Mouse (Mus musculus) CD4-positive naive resting alpha-beta T cell, adult 57 days (primary cell): ENCODE results near the gene Gm5475. TPM values are rescaled to one million over a fixed set of nuclear protein-coding genes. Genes with fewer than 3 reads are reported as not detected.

Experiments
- total RNA-seq: library from RNA; stranded (reverse); gene quantifications from one replicate; pipeline ENCODE4 v1.2.4, GENCODE M21; 2023

Gene Gm5475
- not detected for total RNA-seq

DNA sequence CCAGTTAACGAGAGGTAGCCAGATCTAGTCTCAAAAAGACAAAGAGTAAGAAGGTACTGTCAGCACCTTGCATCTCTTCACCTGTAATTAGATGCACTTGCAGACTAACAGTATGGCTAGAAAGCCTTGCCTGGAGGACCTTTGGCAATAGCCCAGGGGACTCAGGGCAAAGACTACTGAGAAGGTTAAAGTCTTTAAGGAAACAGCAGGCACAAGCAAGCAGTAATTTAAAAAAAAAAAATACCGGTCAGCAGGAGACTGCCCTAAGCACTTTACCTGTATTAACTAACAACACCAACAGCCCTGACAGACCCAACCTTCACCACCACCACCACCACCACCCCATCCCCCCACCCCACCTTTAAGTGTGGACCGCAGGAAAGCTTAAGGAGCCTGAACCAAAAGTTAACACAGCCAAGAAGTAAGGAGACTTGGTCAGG lies at the start of gene Gm5475:
Gene Gm5475 (plus strand): TSS at position 390 of the 440 bp plus-strand sequence.

GRCm38 (mm10) chr15:100424396-100425122 lies 2.6 kb downstream of the Gm5475 start, which contains the start of gene Slc11a2:
Slc11a2 (minus strand) TSS chr15:100425072.

DNA sequence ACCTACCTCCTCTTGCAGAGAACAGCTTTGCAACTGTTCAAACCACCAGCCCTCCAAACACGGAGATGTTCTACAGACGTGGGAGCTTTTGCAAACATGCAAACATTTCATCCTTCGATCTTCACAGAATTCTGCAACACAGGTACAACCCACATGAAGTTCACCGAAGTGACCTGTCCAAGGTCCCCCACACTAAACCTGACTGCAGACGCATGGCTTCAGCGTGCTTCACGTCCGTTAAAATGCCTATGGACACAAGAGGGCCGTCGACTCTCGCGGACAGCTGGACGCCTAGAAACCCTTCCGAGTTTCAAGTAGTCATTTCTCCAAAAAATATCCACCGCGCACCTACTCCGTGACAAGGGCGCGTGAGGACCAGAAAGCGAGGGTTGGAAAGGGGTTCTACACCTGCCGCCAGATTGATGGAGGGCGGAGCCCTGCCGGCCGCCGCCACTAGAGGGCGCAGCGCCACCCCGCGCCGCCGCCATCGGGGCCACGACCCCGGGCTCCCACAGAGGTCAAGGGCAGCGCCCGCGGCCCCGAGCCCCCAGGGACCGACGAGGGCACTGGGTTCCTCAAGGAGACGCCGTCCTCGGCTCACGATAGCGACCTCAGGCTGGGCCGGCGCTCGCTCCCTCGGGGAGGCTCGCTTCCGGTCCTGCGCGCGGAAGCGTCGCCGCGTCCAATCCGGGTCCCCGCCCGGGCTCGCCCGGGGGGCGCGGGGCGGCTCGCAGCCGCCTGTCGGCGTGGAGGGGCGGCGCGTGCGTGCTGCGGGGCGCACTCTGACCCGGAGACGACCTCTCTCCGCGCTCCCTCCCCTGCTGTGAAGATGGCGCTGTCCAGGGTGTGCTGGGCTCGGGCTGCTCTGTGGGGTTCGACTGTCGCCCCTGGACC lies 46.6 kb downstream of the Gm5475 start, which contains the start of gene Letmd1:
Gene Letmd1 (plus strand): TSS at position 729 of the 894 bp plus-strand sequence.

Other genes with a start within 250 kb of the Gm5475 start
- gene Atf1, start 194.3 kb upstream of the Gm5475 start, total RNA-seq: 102 TPM
- not detected for gene Tmprss12, start 141.3 kb upstream of the Gm5475 start, total RNA-seq
- gene Mettl7a1, start 118.0 kb upstream of the Gm5475 start, total RNA-seq: 18.4 TPM
- gene Mettl7a3, start 87.2 kb upstream of the Gm5475 start, total RNA-seq: not detected
- gene Methig1, start 69.0 kb upstream of the Gm5475 start, total RNA-seq: not detected
- not detected for gene Mettl7a2, start 68.9 kb upstream of the Gm5475 start, total RNA-seq
- gene Higd1c, start 57.6 kb upstream of the Gm5475 start, total RNA-seq: not detected
- 36.1 TPM for gene Slc11a2, start 2.9 kb downstream of the Gm5475 start, total RNA-seq
- gene Letmd1, start 46.9 kb downstream of the Gm5475 start, total RNA-seq: 44.3 TPM
- 9.8 TPM for gene Csrnp2, start 73.3 kb downstream of the Gm5475 start, total RNA-seq
- gene Tfcp2, start 129.9 kb downstream of the Gm5475 start, total RNA-seq: 11.7 TPM
- gene Pou6f1, start 177.8 kb downstream of the Gm5475 start, total RNA-seq: 62.9 TPM
- gene Dazap2, start 193.2 kb downstream of the Gm5475 start, total RNA-seq: 385 TPM
- gene Smagp, start 214.8 kb downstream of the Gm5475 start, total RNA-seq: 4.3 TPM
- gene Bin2, start 247.4 kb downstream of the Gm5475 start, total RNA-seq: 420 TPM